Mouse (Mus musculus) ES-Bruce4 (cell line): ENCODE measurements at regions not wholly inside any gene's neighbourhood (a gene's known extent, or its start where the extent isn't known, plus 50 kb on each side); places are given as distances from the start of the nearest gene placed in this dataset.

Source experiments
- CTCF ChIP-seq: IDR thresholded peaks from one replicate; pipeline ENCODE4 v1.8.1; 2011; ENCODE audit warnings: low read depth, low read length
- EP300 ChIP-seq: IDR thresholded peaks from 2 replicates; pipeline ENCODE4 v1.6.1; 2011; ENCODE audit warnings: low read depth, low read length; ENCODE audit not compliant: insufficient read depth
- POLR2A ChIP-seq: IDR thresholded peaks from one replicate; pipeline ENCODE4 v1.8.1; 2011; ENCODE audit warnings: low read length; ENCODE audit not compliant: insufficient read depth

GRCm38 (mm10) chrX:135098101-135098500 lies 79.3 kb downstream of the Gm15023 start:
- TF ChIP-seq CTCF (no peak), POLR2A (no peak), EP300 (no peak)
